Mouse (Mus musculus): ENCODE measurements around the gene Tigar. TPM values are rescaled to one million over a fixed set of nuclear protein-coding genes. Genes with fewer than 3 reads are reported as not detected.

Gene Tigar
- 100 to 1,000 TPM in 1 of 2 experiments, 10 to 100 TPM in 1; 99.5 to 105 TPM for total RNA-seq (2021)
- long read RNA-seq, experiment 1, transcript Tigar-201 (6 exons, 3,651 nt), result major isoform, 60 of 196 reads
- long read RNA-seq, experiment 1, partial matches to known transcripts, result 1 of 196 reads
- long read RNA-seq, experiment 1, other reads (novel, unspliced or antisense), result 135 of 196 reads
- long read RNA-seq, experiment 2, transcript Tigar-201 (6 exons, 3,651 nt), result major isoform, 52 of 189 reads
- long read RNA-seq, experiment 2, partial matches to known transcripts, result 1 of 189 reads
- long read RNA-seq, experiment 2, other reads (novel, unspliced or antisense), result 136 of 189 reads

DNA sequence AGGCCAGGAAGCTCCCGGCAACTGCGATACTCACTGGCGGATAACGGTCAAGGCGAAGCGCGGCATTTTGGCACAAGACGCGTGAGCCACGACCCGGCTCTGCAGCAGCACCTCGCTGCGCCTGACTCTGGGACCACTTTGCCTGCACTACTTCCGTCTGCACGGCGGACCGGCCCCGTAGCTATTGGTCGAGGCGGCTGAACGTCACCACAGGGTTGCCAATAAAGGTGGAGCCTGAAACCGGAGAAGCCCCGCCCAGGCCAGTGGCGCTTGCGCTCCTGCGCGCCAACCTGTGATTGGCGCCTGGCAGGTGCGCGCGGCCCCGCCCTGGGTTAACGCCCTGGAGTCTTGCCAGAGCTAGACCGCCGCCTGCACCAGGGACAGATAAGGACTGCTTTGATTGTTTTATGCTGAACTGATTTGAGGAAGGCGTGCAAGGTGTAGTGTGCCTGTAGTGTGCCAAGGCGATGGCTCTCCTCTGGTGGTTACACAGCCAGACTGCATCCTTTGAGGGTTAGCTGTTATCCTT, at the start of gene Tigar:
Gene Tigar, minus strand, starts transcription at position 156 of the 529 bp plus-strand sequence.
- DNase-seq (ENCODE audit: low spot score), result peak; percentile 95

DNA sequence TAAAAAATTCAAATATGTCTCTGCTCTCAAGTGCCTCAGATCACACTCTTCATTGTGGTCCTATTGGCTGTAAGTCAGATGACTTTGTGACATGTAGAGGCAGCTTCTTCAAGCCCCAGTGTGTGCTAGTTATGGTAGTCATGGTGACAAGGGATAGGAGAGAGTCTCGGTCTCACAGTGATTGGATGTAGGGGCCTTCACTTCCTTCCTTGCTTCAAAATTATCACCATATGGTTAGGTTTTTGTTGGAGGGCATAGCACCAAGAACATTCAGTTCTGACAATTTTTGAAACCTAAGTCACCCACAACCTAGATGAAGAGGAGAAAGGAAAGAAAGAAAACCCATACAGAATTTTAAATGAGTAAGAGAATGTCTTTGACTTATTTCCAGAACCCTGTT, 48.0 kb upstream of the Tigar start:
- no peak for DNase-seq (ENCODE audit: low spot score)

DNA sequence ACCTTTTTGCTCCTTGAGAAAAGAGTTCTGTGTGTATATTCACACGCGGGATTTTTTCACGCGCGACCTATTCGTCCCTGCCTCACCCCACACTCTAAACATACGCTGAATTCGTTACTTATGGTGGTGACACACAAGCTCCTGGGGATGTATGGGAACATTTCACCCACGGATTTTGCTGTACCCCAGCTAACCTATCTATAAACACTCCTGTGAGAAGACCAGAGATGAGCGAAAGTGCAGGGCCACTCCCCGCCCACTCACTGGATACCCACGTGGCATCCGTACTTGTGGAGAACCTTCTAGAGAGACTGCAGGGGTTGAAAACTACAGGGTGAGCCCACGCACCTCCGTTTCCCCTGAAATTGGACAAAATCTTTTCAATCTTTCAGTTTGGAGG, 46.1 kb upstream of the Tigar start:
- no peak for DNase-seq (ENCODE audit: low spot score)

DNA sequence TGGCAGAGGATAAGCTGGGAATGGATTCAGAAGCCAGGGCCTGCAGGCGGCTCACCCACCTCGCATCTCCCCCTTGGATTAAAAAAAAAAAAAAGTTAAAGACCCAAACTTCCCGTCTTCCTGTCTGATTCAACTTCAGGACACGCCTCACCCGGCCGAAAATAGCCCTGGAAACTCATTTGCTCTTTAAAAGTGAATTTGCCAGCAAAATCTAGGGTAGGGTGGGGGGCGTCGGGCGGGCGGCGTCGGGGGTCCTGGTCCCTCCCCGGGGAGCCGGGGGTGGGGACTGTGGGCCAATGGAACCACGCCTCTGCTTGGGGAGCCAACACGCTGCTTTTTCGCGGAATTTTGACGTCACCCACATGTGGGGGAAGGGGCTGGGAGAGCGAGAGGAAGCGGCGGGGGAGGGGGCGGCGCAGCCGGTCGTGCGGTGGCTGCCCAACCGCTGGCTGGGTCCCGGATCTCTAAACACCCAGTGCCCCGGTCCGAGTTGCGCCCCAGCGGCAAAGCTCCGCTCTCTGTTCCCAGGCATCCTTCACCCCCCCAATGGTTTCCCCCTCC, 45.4 kb upstream of the Tigar start:
- no peak for DNase-seq (ENCODE audit: low spot score)

DNA sequence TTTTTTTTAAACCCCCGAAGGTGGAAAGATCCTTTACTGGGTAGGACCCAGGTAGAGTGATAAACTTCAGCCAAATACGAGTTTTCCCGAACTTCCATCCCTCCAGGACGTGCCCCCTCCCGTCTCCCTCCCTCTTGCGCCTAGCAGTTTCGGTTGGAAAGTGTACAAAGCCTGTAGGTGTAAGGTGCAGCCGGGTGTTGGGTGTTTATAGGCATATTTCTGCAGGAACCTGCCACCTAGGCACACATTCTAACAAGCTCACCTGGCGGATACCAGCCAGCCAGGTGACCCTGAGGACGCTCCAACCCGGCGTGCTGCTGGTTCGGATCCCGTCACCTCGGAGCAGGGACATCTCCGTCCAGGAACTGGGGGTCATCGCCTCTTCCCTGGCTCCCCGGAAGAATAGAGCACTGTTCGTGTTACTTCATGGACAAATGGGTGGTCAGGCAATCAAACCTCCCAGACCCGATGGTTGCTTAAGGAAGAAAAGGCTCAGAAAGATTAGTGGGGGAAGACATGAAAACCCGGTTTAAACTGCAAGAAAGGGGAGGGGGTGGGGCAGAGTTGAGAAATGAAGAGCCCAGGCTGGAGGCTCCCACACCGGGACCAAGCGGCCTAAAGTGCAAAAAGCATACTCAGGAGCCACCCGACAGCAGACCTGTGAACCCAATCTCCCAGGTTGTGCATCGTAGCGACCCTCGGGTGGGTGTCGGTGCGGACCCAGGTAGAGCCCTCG, 44.8 kb upstream of the Tigar start:
- no peak for DNase-seq (ENCODE audit: low spot score)

DNA sequence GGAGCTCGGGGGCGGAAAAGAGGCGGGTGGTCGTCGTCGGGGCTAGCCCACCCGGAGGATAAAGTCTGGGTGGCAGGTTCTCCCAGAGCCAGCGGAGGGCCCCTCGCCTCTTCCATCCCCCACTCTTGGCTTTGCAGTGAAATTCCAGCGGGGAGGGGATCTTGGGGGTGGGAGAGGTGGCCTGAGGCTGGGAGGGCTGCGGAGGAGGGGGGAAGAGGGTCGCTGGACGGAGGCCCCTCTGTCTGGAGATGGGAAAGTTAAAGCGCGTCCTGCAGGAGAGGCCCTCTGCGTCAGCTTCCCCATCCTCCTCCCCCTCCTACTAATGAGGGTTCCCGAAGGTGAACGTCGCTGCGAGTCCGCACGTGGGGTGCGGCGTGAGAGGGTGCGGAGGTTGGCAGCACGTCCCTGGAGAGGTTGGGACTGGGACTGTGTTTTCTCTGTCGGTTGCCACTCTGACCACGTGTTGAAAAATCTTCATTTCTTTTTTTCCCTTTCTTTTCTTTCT, 44.0 kb upstream of the Tigar start:
- DNase-seq (ENCODE audit: low spot score), result no peak

DNA sequence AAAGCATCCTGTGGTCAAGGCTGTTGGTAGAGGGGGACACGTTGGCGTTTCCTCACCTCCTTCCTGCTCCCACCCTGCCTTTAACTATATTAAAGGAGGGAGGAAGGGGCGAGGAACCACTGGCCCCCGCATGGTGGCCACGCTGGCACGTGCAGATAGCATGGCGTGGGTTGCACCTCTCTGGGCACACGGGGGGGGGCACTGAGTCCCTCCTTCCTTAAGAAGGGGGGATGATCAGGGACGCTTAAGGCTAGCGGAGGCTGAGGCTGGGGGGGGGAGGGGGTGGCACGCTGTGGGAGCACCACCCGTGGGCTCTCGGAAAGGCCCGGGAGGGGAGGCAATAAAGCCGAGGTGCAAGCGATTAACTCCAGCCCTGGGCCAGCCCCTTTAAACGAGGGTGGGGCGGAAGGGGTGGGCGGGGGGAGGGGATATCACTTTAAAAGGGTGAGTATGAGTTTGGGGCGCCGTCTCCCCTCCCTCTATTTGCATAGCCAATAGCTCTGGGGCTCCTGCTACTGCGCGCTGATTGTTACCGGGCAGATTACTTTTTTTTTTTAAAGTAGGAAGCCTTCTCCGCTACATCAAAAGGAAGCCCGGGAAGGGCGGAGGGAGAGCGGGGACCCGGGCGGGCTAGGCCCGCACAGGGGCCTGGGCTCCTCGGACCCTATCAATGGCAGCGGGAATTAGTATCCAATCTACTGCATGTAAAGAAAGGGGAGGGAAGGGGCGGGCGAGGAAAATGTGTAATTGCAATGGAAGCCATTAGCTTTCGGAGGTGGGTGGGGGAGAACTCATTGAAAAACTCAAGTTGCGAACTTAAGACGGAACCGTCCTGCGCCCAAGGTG, 43.0 kb upstream of the Tigar start, which contains the start of gene Ccnd2:
Gene Ccnd2, minus strand, starts transcription at position 88 of the 846 bp plus-strand sequence.
- DNase-seq (ENCODE audit: low spot score), result no peak

DNA sequence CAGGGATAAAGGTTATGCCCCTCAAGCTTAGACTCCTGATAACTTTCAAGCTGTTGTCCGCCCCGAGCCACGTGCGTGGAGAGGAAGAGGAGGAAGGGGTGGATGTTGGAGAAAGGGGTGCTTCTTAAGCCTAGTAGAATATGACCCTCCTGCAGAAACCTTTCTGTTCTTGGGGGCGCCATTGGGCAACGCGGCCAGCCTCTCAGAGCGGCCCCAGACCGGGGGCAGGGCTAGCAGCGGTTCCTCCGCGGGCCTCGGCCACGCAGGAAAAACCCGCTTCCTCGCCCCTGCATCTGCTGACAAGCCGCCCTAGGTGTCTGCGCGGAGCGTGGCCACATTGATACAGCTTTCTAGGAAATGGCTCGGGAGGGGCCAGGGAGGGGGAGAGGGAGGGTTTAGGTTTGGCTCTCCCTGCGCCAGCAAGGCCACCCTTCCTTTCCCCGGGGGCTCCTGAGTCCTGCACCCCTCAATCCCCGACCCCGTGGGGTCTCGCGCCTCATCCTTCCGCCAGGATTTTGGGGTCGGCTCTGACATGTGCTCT, 42.3 kb upstream of the Tigar start:
- DNase-seq (ENCODE audit: low spot score), result no peak

DNA sequence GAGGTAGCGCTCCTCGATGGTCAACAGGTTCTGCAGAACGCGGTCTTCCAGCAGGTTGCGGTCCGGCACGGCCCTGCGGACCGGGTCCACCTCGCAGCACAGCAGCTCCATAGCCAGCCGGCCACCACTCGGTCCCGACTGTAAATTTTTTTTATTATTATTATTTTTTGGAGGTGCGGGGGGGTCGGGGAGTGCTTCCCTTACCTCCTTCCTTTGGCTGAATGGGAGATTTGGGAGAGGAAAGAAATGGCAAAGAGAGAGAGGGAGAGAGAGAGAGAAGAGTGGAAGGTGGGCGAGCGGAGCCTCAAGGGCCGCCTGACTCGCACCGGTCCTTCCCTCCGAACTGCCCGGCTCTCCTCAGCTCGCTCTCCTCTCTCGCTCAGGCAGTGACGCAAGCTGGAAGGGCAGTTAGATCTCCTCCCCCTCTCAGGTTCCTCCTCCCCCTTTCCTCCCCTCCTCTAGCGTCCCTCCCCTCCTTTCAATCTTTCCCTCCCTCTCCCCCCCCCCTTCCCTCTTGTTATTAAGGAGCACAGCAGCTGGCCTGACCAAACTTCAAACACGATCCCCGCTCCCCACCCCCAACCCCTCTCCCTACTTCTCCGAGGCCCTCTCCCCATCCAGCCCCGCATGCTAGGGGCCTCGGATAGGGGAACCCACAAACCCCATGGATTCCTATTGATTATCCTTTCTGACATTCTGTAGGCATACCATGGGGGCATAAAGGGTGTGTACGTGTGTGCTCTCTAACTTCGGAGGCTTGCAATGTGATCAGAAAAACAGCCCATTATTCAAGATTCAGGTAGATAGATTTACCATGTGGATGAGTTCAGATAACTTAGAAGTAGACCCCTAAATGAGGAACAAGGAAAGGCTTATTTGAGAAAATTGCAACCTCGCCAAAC, 41.6 kb upstream of the Tigar start:
- peak; percentile 62 for DNase-seq (ENCODE audit: low spot score)

DNA sequence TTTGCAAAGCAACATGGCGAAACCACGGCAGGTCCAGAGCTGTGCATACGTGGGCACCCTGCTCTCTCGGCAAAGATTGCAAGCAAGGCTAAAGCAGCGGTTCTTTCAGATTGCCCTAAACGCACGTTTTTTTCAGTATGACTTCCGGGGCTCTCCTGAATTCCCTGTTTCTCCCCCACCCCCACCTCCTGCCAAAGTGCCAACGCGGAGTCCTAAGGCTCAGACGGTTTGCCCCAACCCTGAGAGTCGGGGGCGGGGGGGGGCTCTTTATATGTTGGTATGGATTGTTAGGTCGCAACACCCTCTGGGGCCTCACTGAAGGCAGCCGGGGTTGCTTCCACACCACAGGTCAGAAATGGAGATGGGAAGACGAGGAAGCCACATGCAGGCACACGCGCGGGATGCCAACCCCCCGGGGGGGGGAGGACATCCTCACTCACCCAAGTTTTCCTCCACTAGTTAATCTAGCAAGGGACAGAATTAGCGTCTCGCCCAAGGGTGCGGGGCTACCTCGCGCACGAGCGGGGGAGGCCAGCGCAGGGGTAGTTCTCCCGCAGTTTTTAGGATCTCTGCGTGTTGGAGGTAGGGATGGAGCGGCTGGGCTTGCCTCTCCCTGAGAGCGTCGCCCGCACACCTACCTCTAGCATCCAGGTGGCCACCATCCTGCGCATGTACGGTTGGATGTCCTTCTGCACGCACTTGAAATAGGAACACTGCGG, 40.7 kb upstream of the Tigar start:
- no peak for DNase-seq (ENCODE audit: low spot score)

DNA sequence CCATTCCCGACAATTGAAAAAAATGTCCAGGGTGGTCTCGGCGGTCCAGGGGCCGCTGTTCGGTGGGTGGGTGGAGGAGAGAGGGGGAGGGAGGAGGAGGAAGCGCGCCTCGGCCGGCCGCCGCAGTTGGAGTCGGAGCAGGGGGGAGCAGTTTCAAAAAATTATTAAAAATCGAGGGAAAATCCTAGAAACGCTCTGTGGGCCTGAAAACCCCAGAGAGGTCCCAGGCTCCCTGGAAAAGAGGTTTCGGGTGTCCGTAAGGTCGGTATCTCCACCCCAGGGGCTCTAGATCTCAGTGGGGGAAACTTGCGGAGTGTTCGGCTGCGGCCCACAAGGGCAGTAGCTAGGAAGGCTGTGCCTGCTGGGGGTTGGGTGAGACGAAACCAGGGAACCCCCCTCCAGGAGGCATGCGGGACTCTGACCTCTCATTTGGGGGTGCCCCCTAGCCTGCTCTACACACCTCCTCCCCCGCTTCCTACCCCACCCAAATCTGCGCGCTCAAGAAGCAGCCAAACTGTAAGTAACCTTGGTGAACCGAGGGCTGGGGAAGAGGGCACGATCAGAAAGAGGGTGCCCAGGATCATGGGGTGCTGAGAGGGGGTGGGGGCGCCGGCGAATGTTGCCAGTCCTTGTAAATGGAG, 40.1 kb upstream of the Tigar start:
- DNase-seq (ENCODE audit: low spot score), result no peak

DNA sequence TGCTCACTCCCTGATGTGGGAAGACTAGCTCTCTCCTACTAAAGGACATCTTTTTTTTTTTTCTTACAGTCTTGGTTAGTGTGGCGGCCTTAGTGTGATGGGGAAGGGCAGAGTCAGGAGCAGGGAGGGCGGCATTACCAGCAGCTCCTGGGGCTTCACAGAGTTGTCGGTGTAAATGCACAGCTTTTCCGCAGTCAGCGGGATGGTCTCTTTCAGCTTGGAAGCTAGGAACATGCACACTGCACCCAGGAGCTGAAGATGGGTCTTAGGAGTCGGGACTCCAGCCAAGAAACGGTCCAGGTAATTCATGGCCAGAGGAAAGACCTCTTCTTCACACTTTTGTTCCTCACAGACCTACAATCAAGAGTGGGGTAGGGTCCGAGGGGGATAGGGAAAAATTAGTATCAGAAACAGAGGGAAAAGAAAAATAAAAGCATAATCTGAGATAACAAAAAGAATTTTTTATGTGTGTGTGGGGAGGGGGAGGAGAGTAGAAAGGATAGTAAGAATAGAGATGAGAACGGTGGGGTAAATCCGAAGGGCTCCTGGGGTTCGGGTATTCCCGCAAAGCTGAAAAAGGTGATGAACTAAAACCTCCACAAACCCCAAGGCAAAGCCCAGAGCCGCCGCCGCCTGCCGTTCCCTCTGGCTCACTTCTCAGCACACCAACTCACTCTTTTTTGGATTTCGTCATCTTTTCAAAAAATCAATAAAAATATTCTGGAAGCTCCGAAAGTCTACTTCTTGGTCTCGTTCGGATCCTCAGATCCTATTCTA, 39.4 kb upstream of the Tigar start:
- no peak for DNase-seq (ENCODE audit: low spot score)

DNA sequence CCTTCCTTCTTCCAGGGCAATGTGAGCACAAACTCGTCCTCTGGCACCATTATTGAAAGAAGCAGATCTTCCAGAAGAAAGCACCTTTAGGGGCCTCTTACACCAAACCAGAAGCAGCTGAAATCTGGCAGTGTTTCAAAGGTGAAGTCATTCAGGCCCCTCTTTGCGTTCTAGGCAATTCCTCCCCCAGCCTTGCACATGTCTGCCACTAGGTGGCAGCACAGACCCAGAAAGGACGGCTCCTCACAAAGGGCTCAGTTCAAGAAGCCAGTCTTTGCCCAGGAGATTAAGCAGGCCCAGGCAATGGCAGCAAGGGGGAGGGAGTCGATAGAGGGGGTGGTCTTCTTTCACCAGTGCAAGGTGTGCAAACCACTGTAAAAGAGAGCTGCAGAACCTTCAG, 38.3 kb upstream of the Tigar start:
- DNase-seq (ENCODE audit: low spot score), result peak; percentile 86

DNA sequence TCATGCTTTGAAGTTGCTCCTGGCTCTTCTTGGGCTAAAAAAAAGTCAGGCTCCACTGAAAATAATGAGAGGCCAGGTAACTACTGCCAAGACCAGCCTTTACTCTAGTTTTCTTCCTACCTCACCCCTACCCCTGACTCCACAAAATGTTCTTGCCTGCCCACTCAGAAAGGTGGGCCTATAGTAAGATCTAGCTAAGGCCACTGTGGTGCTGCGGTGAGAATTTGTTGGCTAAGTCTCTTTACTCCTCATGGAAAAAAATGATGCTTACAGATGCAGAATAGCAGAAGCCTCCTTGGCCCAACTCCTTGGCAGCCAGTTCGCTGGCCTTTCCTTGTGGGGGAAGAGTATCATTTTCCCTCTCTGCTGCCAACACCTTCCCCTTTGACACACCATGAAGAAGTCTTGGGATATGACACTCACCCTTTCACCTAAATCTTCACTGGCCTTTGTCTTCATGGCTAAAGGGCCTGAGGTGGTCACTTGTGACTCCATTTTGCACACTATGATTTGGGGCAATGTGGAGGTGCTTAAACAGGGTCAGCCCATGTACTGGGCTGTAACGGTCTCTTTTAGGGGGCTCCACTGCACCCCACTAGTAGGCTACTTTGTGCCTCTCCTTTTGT, 37.1 kb upstream of the Tigar start:
- DNase-seq (ENCODE audit: low spot score), result no peak

DNA sequence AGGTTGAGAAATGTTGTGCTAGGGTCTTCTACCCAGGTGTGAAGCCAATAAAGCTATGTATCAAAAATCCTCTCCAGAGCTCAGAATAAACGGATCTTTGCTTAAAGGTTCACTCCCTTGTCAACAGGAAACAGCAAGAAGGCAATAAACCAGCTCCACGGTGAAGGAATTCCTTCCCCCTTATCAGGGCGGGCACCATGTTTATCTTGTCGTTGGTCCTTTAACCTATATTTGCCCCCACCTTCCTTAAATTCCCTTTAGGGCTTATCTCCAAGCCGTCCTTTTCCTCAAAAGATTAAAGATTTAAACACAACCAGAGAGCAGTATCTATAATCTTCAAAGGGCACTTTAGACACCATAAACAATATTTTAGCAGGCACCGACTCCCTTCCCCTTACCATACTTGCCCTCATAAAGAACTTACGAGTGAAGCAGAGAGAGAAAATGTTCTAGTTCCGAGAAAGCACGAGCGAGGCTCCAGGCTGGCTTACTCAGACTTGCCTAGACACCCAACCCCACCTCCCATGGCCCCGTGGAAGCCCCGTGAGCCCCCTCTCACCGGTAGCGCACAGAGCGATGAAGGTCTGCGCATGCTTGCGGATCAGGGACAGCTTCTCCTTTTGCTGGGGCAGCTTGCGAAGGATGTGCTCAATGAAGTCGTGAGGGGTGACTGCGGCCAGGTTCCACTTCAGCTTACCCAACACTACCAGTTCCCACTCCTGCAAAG, 36.3 kb upstream of the Tigar start:
- DNase-seq (ENCODE audit: low spot score), result no peak

DNA sequence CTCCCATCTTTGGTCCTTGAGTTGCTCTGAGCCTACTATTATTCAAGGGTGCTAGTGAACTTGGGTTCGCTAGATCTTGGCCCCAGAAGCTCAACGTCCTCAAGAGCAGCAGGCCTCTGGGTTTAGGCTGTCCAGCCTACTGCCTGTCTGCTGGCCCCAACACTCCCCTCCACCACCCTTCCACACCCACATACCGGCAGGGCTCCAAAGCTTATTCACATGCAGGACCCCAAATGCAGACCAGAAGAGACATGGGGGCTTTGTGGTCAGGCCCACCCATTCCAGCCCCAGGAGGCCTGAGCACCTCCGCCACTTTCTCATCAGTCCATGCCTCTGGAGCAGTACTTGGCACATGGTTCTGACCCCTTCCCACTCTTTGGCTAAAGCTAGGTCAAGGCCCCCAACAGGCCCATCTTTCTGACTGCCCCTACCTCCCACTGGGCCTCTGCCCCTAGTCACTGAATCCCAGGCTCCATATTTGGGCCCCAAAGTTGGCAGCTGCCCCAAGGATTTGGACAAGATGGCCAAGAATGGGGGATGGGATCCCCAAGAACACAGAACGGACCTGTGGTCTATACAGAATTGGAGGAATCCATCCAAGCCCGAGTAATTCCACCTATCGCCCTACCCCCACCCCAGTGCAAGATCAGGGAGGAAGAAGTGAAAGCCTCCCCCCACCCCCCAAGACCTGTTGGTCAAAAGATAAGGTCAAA, 34.4 kb upstream of the Tigar start:
- no peak for DNase-seq (ENCODE audit: low spot score)

All from gastrocnemius, adult 18-20 months (tissue).